ENCODE assay signal across 14 mouse cellular contexts in genomic region chr1:40375148-40375547, GRCm38 (mm10). TPM values are rescaled to one million over a fixed set of nuclear protein-coding genes. Genes with fewer than 3 reads are reported as not detected.
DNase-seq lines count a peak whose midpoint lies in the region.
"Had no signal": no experiment of that assay in that cellular context is flagged by ENCODE, and none has a peak within 500 bp of the region (broad histone marks: within the 10 kb centered on the region; RNA-seq: fewer than 3 reads in every experiment).

No protein-coding gene starts in this region.

- DNase-seq in adrenal gland, adult 2 months: peak; percentile 6
- DNase-seq in adrenal gland, postnatal 36 days: no peak
- peak; percentile 5 for DNase-seq in left cerebral cortex, postnatal 4 days
- DNase-seq in left cerebral cortex, adult 9 months (ENCODE audit: low spot score in 2 of 2): no peak
- DNase-seq in heart, postnatal 14 days: peak; percentile 49 to 58
- peak; percentile 28 to 45 for DNase-seq in lung, postnatal 4 days
- DNase-seq in right cerebral cortex, postnatal 10 days (ENCODE audit: low spot score in 2 of 2): no peak
- DNase-seq in cerebellum, adult 11-12 months: no peak
- DNase-seq: cerebellum, adult 11 months; embryo, embryonic 11 days; layer of hippocampus, adult 9-11 months; liver, embryonic 13.5 days; thymus, adult 2 months had no signal

- intact Hi-C loops in left cerebral cortex, postnatal 4 days (cut with DNase I): loop anchor here (10.0 kb wide), 3 partner anchors 360 to 690 kb away; partner anchors contain the start of gene Map4k4
- intact Hi-C loops in heart, postnatal 14 days (cut with DNase I): loop anchor here (5.0 to 10.0 kb wide), 3 partner anchors 282 to 760 kb away; no protein-coding TSS in a partner anchor

RNA-seq across cellular contexts. Expression of gene Il1rl2, which starts 50.7 kb away (rescaled TPM):
- 1 to 10 TPM in 1 of 2 experiments, under 1 TPM in 1; 0.86 to 2.6 TPM for total RNA-seq in adrenal gland, adult 2 months (2021)
- polyA plus RNA-seq in adrenal gland, adult 2 months (2012; rRNA removed): 0.29 and 0.35 TPM in 2 replicates
- 1 to 10 TPM; 1.6 to 2.2 TPM for total RNA-seq in adrenal gland, postnatal 36 days (2021)
- 1 to 10 TPM; 1.0 to 1.7 TPM for total RNA-seq in left cerebral cortex, postnatal 4 days (2021)
- total RNA-seq in heart, postnatal 14 days (2021): 1 to 10 TPM; 3.8 to 4.9 TPM

RNA-seq across cellular contexts. Expression of gene Il1rl1, which starts 54.2 kb away (rescaled TPM):
- under 1 TPM; 0.43 to 0.97 TPM for total RNA-seq in adrenal gland, adult 2 months (2021)
- 0.08 and 0.13 TPM in 2 replicates for polyA plus RNA-seq in adrenal gland, adult 2 months (2012; rRNA removed)
- under 1 TPM; 0.26 to 0.83 TPM for total RNA-seq in adrenal gland, postnatal 36 days (2021)
- under 1 TPM; 0.54 to 0.60 TPM for total RNA-seq in left cerebral cortex, postnatal 4 days (2021)
- total RNA-seq in heart, postnatal 14 days (2021): 1 to 10 TPM; 2.0 to 2.7 TPM
- polyA plus RNA-seq: forebrain, embryonic 14.5 days had no signal

Comparison
In these comparisons a context has a peak if more than half of its experiments do, and no peak if none do; other contexts are left out.
1. DNase-seq: peak in adrenal gland, adult 2 months (single experiment), left cerebral cortex, postnatal 4 days (single experiment), heart, postnatal 14 days (2 of 2) and lung, postnatal 4 days (2 of 2); none in adrenal gland, postnatal 36 days (0 of 2), left cerebral cortex, adult 9 months (0 of 2), right cerebral cortex, postnatal 10 days (0 of 2) and cerebellum, adult 11-12 months (single experiment).